Mouse (Mus musculus): ENCODE measurements around the gene Ano3. TPM values are rescaled to one million over a fixed set of nuclear protein-coding genes. Genes with fewer than 3 reads are reported as not detected.

Ano3 gene
- polyA plus RNA-seq, 1 experiment, result 8.2 TPM

DNA sequence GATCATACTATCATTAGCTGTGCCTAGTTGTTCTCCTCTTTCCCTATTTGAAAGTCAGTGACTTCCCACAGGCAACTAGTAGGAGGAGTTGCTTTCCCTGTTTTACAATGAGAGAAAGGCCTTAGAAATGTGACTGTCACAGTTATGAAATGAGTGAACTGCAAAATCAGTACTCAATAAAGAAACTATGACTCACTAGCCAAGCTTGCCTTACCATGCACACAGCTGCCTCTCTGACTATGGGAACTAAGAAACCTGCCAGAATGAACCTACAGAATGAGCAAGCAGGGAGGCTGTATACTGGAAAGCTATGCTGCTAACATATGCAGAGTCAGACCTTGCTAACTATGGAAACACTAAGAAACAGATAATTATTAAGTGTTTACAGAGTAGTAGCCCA, 231.7 kb downstream of the Ano3 start:
- no peak overlapping the region for H3K4me3 ChIP-seq (ENCODE audit: low read depth, low read length)
- no peaks in the 10 kb centered on the region for H3K4me1 ChIP-seq (ENCODE audit: control insufficient read depth, insufficient read depth, low read length)
- no peak overlapping the region for H3K27ac ChIP-seq (ENCODE audit: insufficient read depth, low read length)
- no peaks in the 10 kb centered on the region for H3K27me3 ChIP-seq (ENCODE audit: control insufficient read depth, insufficient read depth, low read length, poor library complexity, severe bottlenecking)
- TF ChIP-seq POLR2A (IDR thresholded peaks at IDR 0.05; ENCODE audit: insufficient read depth, low read length), result no peak
- no peak for TF ChIP-seq EP300 (IDR thresholded peaks at IDR 0.05; ENCODE audit: insufficient read depth, low read depth, low read length)
- no peak for TF ChIP-seq CTCF (IDR thresholded peaks at IDR 0.05; ENCODE audit: low read depth, low read length)
- H3K36me3 ChIP-seq (ENCODE audit: control insufficient read depth, insufficient read depth, low read length, poor library complexity, severe bottlenecking), result no peaks in the 10 kb centered on the region
- H3K9me3 ChIP-seq (replicated peaks; ENCODE audit: control insufficient read depth, insufficient read depth, low read length, poor library complexity, severe bottlenecking), result no peaks in the 10 kb centered on the region
- H3K9ac ChIP-seq (ENCODE audit: low read depth, poor library complexity, severe bottlenecking), result no peak overlapping the region

DNA sequence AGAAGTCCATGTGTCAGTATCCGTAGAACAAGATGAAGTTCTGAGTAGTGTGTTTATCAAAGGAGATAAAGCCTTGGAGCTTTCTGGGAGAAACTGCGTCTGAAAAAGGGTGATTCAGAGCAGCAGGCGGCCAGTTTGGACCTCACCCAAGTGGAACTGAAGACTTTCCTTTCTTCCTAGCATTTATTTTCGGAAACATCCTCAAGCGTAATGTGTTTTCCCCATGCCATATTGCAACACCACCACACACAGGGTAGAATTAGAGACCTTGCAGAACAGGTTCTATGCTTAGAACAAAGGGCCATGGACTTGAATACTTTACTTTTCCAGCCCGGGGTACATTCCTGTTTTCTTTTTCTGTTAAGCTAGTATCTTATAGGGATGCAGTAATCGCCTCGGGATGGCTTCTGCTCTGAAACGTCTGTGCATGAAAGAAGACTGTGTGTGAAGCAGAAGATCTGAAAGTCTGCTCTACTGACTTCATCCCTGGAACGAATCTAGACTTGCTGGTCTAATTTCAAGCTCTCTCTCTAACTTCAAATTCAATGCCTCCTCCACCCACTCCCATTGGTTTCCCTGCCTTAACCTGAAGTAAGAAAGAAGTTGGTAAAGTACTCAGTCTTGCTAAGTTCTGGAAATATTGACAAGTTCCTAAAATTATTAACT, 240.5 kb downstream of the Ano3 start:
- Histone ChIP-seq H3K4me3 (ENCODE audit: low read depth, low read length) (no peak overlapping the region), H3K27me3 (ENCODE audit: control insufficient read depth, insufficient read depth, low read length, poor library complexity, severe bottlenecking) (no peaks in the 10 kb centered on the region), H3K9me3 (replicated peaks; ENCODE audit: control insufficient read depth, insufficient read depth, low read length, poor library complexity, severe bottlenecking) (no peaks in the 10 kb centered on the region), H3K36me3 (ENCODE audit: control insufficient read depth, insufficient read depth, low read length, poor library complexity, severe bottlenecking) (no peaks in the 10 kb centered on the region), H3K4me1 (ENCODE audit: control insufficient read depth, insufficient read depth, low read length) (no peaks in the 10 kb centered on the region), H3K27ac (ENCODE audit: insufficient read depth, low read length) (no peak overlapping the region), H3K9ac (ENCODE audit: low read depth, poor library complexity, severe bottlenecking) (no peak overlapping the region)
- TF ChIP-seq CTCF (IDR thresholded peaks at IDR 0.05; ENCODE audit: low read depth, low read length), result no peak
- TF ChIP-seq EP300 (IDR thresholded peaks at IDR 0.05; ENCODE audit: insufficient read depth, low read depth, low read length), result no peak
- no peak for TF ChIP-seq POLR2A (IDR thresholded peaks at IDR 0.05; ENCODE audit: insufficient read depth, low read length)

DNA sequence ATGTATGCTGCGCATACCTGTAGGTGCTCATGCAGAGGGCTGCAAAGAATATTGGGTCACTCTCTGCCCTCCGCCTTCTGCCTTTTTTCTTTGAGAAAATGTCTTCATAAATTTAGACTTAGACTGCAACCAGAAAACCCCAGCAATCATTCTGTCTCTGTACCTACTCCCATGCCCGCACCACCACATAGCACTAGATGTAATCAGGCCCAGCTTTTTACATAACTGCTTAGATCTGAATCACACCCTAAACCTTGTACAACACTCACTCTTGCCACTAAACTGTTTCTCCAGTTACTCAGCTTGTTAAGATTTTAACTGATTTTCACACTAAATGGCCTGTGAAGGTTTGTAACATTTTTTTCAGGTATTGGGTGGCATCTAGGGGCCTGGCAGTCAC, 241.3 kb downstream of the Ano3 start:
- Histone ChIP-seq H3K27ac (ENCODE audit: insufficient read depth, low read length) (no peak overlapping the region), H3K27me3 (ENCODE audit: control insufficient read depth, insufficient read depth, low read length, poor library complexity, severe bottlenecking) (no peaks in the 10 kb centered on the region), H3K4me1 (ENCODE audit: control insufficient read depth, insufficient read depth, low read length) (no peaks in the 10 kb centered on the region), H3K9me3 (replicated peaks; ENCODE audit: control insufficient read depth, insufficient read depth, low read length, poor library complexity, severe bottlenecking) (no peaks in the 10 kb centered on the region), H3K4me3 (ENCODE audit: low read depth, low read length) (no peak overlapping the region), H3K9ac (ENCODE audit: low read depth, poor library complexity, severe bottlenecking) (no peak overlapping the region), H3K36me3 (ENCODE audit: control insufficient read depth, insufficient read depth, low read length, poor library complexity, severe bottlenecking) (no peaks in the 10 kb centered on the region)
- TF ChIP-seq POLR2A (IDR thresholded peaks at IDR 0.05; ENCODE audit: insufficient read depth, low read length) (no peak), EP300 (IDR thresholded peaks at IDR 0.05; ENCODE audit: insufficient read depth, low read depth, low read length) (no peak), CTCF (IDR thresholded peaks at IDR 0.05; ENCODE audit: low read depth, low read length) (no peak)

DNA sequence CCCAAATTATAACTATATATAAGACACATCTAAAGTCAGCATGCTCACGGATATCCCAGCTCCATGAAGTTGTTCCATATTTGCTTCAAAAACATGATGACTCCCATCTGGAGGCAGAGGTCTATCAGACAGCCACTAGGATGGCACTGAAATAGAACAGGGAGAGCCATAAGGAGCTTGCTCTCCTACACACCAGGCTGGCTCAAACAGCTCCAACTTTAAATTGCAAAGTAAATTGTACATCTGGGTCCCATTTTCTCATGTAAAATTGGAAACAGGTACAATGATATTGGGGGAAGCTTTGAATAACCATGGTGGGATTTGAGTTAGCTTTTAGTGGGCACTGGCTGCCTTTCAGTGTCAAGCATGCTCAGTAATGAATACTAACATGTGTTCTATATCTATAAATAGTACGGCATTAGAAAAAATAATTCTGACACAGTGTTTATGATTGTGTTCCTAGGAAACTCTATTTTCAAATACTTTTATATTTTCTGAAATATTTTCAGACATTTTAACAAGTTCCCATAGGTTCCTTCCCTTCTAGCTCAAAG, 279.6 kb downstream of the Ano3 start:
- Histone ChIP-seq H3K4me1 (ENCODE audit: control insufficient read depth, insufficient read depth, low read length) (no peaks in the 10 kb centered on the region), H3K27ac (ENCODE audit: insufficient read depth, low read length) (no peak overlapping the region), H3K9ac (ENCODE audit: low read depth, poor library complexity, severe bottlenecking) (no peak overlapping the region), H3K4me3 (ENCODE audit: low read depth, low read length) (no peak overlapping the region), H3K36me3 (ENCODE audit: control insufficient read depth, insufficient read depth, low read length, poor library complexity, severe bottlenecking) (no peaks in the 10 kb centered on the region), H3K27me3 (ENCODE audit: control insufficient read depth, insufficient read depth, low read length, poor library complexity, severe bottlenecking) (no peaks in the 10 kb centered on the region), H3K9me3 (replicated peaks; ENCODE audit: control insufficient read depth, insufficient read depth, low read length, poor library complexity, severe bottlenecking) (no peaks in the 10 kb centered on the region)
- TF ChIP-seq EP300 (IDR thresholded peaks at IDR 0.05; ENCODE audit: insufficient read depth, low read depth, low read length) (no peak), POLR2A (IDR thresholded peaks at IDR 0.05; ENCODE audit: insufficient read depth, low read length) (no peak), CTCF (IDR thresholded peaks at IDR 0.05; ENCODE audit: low read depth, low read length) (no peak)

- TF ChIP-seq CTCF (IDR thresholded peaks at IDR 0.05; ENCODE audit: low read depth, low read length) (no peak), POLR2A (IDR thresholded peaks at IDR 0.05; ENCODE audit: insufficient read depth, low read length) (no peak), EP300 (IDR thresholded peaks at IDR 0.05; ENCODE audit: insufficient read depth, low read depth, low read length) (no peak)
- no peak overlapping the region for H3K27ac ChIP-seq (ENCODE audit: insufficient read depth, low read length)
- H3K9ac ChIP-seq (ENCODE audit: low read depth, poor library complexity, severe bottlenecking), result no peak overlapping the region
- no peak overlapping the region for H3K4me3 ChIP-seq (ENCODE audit: low read depth, low read length)
- H3K36me3 ChIP-seq (ENCODE audit: control insufficient read depth, insufficient read depth, low read length, poor library complexity, severe bottlenecking), result no peaks in the 10 kb centered on the region
- H3K9me3 ChIP-seq (replicated peaks; ENCODE audit: control insufficient read depth, insufficient read depth, low read length, poor library complexity, severe bottlenecking), result no peaks in the 10 kb centered on the region
- H3K4me1 ChIP-seq (ENCODE audit: control insufficient read depth, insufficient read depth, low read length), result no peaks in the 10 kb centered on the region
- no peaks in the 10 kb centered on the region for H3K27me3 ChIP-seq (ENCODE audit: control insufficient read depth, insufficient read depth, low read length, poor library complexity, severe bottlenecking)
Measured at GRCm38 (mm10) chr2:110663329-110663728, 287.4 kb downstream of the Ano3 start.

DNA sequence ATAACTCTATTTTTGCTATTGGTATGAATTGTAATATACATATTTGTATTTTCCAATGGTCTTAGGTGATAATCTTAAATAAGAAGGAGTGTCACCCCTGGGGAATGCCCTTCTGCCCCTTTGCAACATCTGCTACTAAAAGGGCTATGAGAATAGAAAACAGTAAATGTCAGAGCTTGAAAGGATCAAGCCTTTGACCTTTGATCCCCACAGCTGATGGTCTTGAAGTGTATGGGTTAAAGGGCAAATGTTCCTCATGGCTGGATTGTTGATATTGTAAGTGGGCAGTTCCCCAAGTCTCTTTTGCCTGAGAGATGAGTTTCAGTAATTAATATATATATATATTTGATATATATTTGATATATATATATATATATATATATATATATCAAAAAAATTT, 305.9 kb downstream of the Ano3 start:
- H3K27ac ChIP-seq (ENCODE audit: insufficient read depth, low read length), result no peak overlapping the region
- H3K9me3 ChIP-seq (replicated peaks; ENCODE audit: control insufficient read depth, insufficient read depth, low read length, poor library complexity, severe bottlenecking), result no peaks in the 10 kb centered on the region
- no peaks in the 10 kb centered on the region for H3K36me3 ChIP-seq (ENCODE audit: control insufficient read depth, insufficient read depth, low read length, poor library complexity, severe bottlenecking)
- TF ChIP-seq CTCF (IDR thresholded peaks at IDR 0.05; ENCODE audit: low read depth, low read length) (no peak), EP300 (IDR thresholded peaks at IDR 0.05; ENCODE audit: insufficient read depth, low read depth, low read length) (no peak), POLR2A (IDR thresholded peaks at IDR 0.05; ENCODE audit: insufficient read depth, low read length) (no peak)
- no peaks in the 10 kb centered on the region for H3K4me1 ChIP-seq (ENCODE audit: control insufficient read depth, insufficient read depth, low read length)
- H3K9ac ChIP-seq (ENCODE audit: low read depth, poor library complexity, severe bottlenecking), result no peak overlapping the region
- no peaks in the 10 kb centered on the region for H3K27me3 ChIP-seq (ENCODE audit: control insufficient read depth, insufficient read depth, low read length, poor library complexity, severe bottlenecking)
- H3K4me3 ChIP-seq (ENCODE audit: low read depth, low read length), result no peak overlapping the region

Data from ES-Bruce4 (cell line).